Mouse (Mus musculus) intestine, embryonic 16.5 days (tissue): ENCODE data around the gene Tmem126a. TPM values are rescaled to one million over a fixed set of nuclear protein-coding genes. Genes with fewer than 3 reads are reported as not detected.
A peak's percentile ranks its signal among the peaks of the same experiment; 100 is the strongest.

Source experiments
- ATAC-seq: fragments of 200-750 bp; cut with Nextera tagmentation; 2 replicates; pipeline ENCODE4 v1.8.0; 2017; ENCODE audit warnings: moderate TSS enrichment, moderate library complexity
- H3K27ac ChIP-seq: fragments of 300-500 bp; sonication (generic); 2 replicates; pipeline ENCODE4 v1.5.1; 2014; ENCODE audit warnings: mild to moderate bottlenecking, low read length
- H3K27me3 ChIP-seq: fragments of 300-500 bp; sonication (generic); replicated peaks from 2 replicates; pipeline ENCODE4 v1.6.1; 2014; ENCODE audit warnings: low read length, control low read depth, mixed read lengths; ENCODE audit not compliant: control insufficient read depth, insufficient read depth
- H3K36me3 ChIP-seq: fragments of 300-500 bp; sonication (generic); 2 replicates; pipeline ENCODE4 v1.6.1; 2014; ENCODE audit warnings: low read length, control low read depth; ENCODE audit not compliant: control insufficient read depth, insufficient read depth
- H3K4me1 ChIP-seq: fragments of 300-500 bp; sonication (generic); 2 replicates; pipeline ENCODE4 v1.6.1; 2014; ENCODE audit warnings: low read length, control low read depth, mixed read lengths; ENCODE audit not compliant: control insufficient read depth, insufficient read depth
- H3K4me2 ChIP-seq: fragments of 300-500 bp; sonication (generic); 2 replicates; pipeline ENCODE4 v1.6.1; 2014; ENCODE audit warnings: low read depth, low read length, control low read depth
- H3K4me3 ChIP-seq: fragments of 300-500 bp; sonication (generic); 2 replicates; pipeline ENCODE4 v1.5.1; 2014; ENCODE audit warnings: mild to moderate bottlenecking, low read length
- H3K9ac ChIP-seq: fragments of 300-500 bp; sonication (generic); 2 replicates; pipeline ENCODE4 v1.6.1; 2014; ENCODE audit warnings: low read depth, low read length
- H3K9me3 ChIP-seq: fragments of 300-500 bp; sonication (generic); 2 replicates; pipeline ENCODE4 v1.6.1; 2016; ENCODE audit warnings: low read length, control low read depth; ENCODE audit not compliant: control insufficient read depth
- WGBS: fragments of 180-500 bp; shearing (Covaris S2); extraction: QIAGEN DNeasy Blood & Tissue Kit; methylation state at CpG from one replicate; pipeline ENCODE4 v1.1.7; 2014; 5-methylcytosine and 5-hydroxymethylcytosine counted together
- polyA plus RNA-seq: library from polyadenylated mRNA; unstranded; fragments of >200 nt; fragmentation: Nextera tagmentation; extraction: Ambion mirVana; gene quantifications from 2 replicates; pipeline ENCODE4 v1.2.1, GENCODE M21; 2015

Gene Tmem126a
- polyA plus RNA-seq, 1 experiment from 2014 or later: 147 TPM

DNA sequence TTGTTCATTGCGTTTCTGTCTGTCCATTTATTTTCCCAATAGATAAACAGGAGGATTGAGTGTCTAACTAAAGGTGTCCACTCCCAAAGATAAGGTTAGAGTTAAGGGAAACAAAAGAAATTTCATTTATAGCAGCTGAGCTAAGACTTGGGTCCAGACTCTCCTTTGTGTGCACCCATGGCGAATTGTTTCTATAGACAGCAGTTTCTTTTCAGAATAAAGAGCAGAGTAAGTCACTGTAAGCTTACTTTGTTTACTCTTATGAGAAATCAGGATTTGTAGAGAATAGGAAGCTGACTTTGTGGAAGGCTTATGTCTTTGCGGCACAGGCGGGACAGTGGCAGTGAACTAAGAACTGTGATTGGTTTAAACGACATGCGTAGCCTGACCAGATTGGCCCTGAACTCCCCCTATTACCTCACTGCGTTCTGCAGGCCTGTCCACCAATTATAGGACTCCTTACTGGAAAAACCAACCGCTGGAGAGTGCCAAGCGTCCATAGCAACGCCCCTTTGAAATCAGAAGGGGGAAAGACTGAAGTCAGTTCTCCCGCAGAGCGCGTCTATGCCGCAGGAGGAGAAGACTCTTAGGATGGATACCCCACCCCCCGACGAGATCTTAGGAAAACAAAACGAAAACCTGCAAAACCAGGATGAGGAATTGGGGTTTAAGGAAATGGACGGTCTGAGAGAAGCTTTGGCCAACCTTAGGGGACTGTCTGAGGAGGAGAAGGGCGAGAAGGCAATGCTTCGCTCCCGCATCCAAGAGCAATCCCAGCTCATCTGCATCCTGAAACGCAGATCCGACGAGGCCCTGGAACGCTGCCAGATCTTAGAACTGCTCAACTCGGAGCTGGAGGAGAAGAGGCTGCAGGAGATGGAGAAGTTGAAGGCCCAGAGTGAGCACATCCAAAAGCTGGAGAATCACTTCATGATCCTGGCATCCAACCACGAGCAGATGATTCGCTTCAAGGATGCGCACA lies 30.7 kb downstream of the Tmem126a start, which contains the start of gene Ccdc89:
Gene Ccdc89, plus strand, starts transcription at position 558 of the 982 bp plus-strand sequence.
- peak within 1 kb of the TSS; percentile 79 for H3K4me2 ChIP-seq
- H3K27me3 ChIP-seq: no peaks in the 10 kb centered on the region
- WGBS: 15% methylated on average over 29 of the region's 29 CpGs
- peak within 1 kb of the TSS; percentile 49 for H3K4me3 ChIP-seq
- H3K9ac ChIP-seq: peak within 1 kb of the TSS; percentile 54
- H3K4me1 ChIP-seq: peaks cover 9% of the 10 kb centered on the region
- no peaks in the 10 kb centered on the region for H3K9me3 ChIP-seq
- no peaks in the 10 kb centered on the region for H3K36me3 ChIP-seq
- ATAC-seq: peak; percentile 100
- H3K27ac ChIP-seq: no peak within 1 kb of the TSS

DNA sequence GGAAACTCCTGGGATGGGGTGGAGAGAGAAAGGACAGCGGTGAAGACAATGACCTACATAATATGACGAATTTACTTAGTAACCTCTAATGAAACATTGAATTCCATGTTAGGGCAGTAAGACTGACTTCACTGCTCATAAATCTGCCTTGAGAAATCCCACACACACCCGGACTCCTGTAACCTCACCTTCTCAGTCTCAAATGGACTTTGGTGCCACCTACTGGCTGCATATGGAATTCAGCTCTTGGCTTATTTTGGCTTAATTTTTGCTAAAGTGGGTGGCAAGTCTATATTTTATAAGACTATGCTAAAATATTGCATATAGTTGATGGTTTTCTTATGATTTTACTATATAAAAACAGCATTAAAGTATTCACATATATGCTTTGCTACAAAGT lies 47.1 kb downstream of the Tmem126a start:
- no peaks in the 10 kb centered on the region for H3K4me1 ChIP-seq
- H3K9me3 ChIP-seq: no peaks in the 10 kb centered on the region
- no peak overlapping the region for H3K27ac ChIP-seq
- WGBS: 43% methylated on average over 3 of the region's 3 CpGs
- H3K9ac ChIP-seq: no peak overlapping the region
- H3K27me3 ChIP-seq: no peaks in the 10 kb centered on the region
- H3K4me2 ChIP-seq: no peak overlapping the region
- H3K36me3 ChIP-seq: no peaks in the 10 kb centered on the region
- no peak for ATAC-seq
- H3K4me3 ChIP-seq: no peak overlapping the region

Other genes with a start within 250 kb of the Tmem126a start
- gene Ccdc83, start 191.5 kb downstream of the Tmem126a start, polyA plus RNA-seq: not detected in 2 replicates
- gene Sytl2, start 155.0 kb downstream of the Tmem126a start, polyA plus RNA-seq: 8.9 and 9.4 TPM in 2 replicates
- 0.54 and 1.1 TPM in 2 replicates for gene Ccdc89, start 30.7 kb downstream of the Tmem126a start, polyA plus RNA-seq
- 11.5 and 11.7 TPM in 2 replicates for gene Crebzf, start 14.5 kb downstream of the Tmem126a start, polyA plus RNA-seq
- gene Tmem126b, start 18.8 kb upstream of the Tmem126a start, polyA plus RNA-seq: 36.9 and 37.9 TPM in 2 replicates
- 3.8 and 3.9 TPM in 2 replicates for gene Dlg2, start 19.4 kb upstream of the Tmem126a start, polyA plus RNA-seq